Mouse (Mus musculus) kidney, embryonic 14.5 days (tissue): ENCODE results near the gene Surf1. TPM values are rescaled to one million over a fixed set of nuclear protein-coding genes. Genes with fewer than 3 reads are reported as not detected.
A peak's percentile ranks its signal among the peaks of the same experiment; 100 is the strongest.

Source experiments
- ATAC-seq: fragments of 200-750 bp; cut with Nextera tagmentation; 2 replicates; pipeline ENCODE4 v1.8.0; 2017; ENCODE audit warnings: moderate number of reproducible peaks, mild to moderate bottlenecking, moderate TSS enrichment, moderate library complexity; ENCODE audit not compliant: low FRiP score, low TSS enrichment
- H3K27ac ChIP-seq: fragments of 300-500 bp; sonication (generic); 2 replicates; pipeline ENCODE4 v1.5.1; 2014; ENCODE audit warnings: low read depth, mild to moderate bottlenecking, low read length, moderate library complexity, mixed read lengths
- H3K27me3 ChIP-seq: fragments of 300-500 bp; sonication (generic); 2 replicates; pipeline ENCODE4 v1.6.1; 2014; ENCODE audit warnings: mild to moderate bottlenecking, low read length; ENCODE audit not compliant: control insufficient read depth, insufficient read depth
- H3K36me3 ChIP-seq: fragments of 300-500 bp; sonication (generic); 2 replicates; pipeline ENCODE4 v1.6.1; 2014; ENCODE audit warnings: low read length, mixed read lengths; ENCODE audit not compliant: control insufficient read depth, insufficient read depth
- H3K4me1 ChIP-seq: fragments of 300-500 bp; sonication (generic); 2 replicates; pipeline ENCODE4 v1.6.1; 2014; ENCODE audit warnings: low read length, mixed read lengths; ENCODE audit not compliant: control insufficient read depth, insufficient read depth
- H3K4me2 ChIP-seq: fragments of 300-500 bp; sonication (generic); replicated peaks from 2 replicates; pipeline ENCODE4 v1.6.1; 2014; ENCODE audit warnings: low read depth, mild to moderate bottlenecking, low read length
- H3K4me3 ChIP-seq: fragments of 300-500 bp; sonication (generic); 2 replicates; pipeline ENCODE4 v1.5.1; 2014; ENCODE audit warnings: mild to moderate bottlenecking, low read length
- H3K9ac ChIP-seq: fragments of 300-500 bp; sonication (generic); 2 replicates; pipeline ENCODE4 v1.6.1; 2014; ENCODE audit warnings: low read depth, mild to moderate bottlenecking, low read length, moderate library complexity
- H3K9me3 ChIP-seq: fragments of 300-500 bp; sonication (generic); 2 replicates; pipeline ENCODE4 v1.6.1; 2016; ENCODE audit warnings: low read length; ENCODE audit not compliant: control insufficient read depth
- WGBS: fragments of 180-500 bp; shearing (Covaris S2); extraction: QIAGEN DNeasy Blood & Tissue Kit; methylation state at CpG from one replicate; pipeline ENCODE4 v1.1.7; 2014; 5-methylcytosine and 5-hydroxymethylcytosine counted together
- polyA plus RNA-seq: library from polyadenylated mRNA; unstranded; fragments of >200 nt; fragmentation: Nextera tagmentation; extraction: Ambion mirVana; gene quantifications from 2 replicates; pipeline ENCODE4 v1.2.1, GENCODE M21; 2014

Surf1 gene
- polyA plus RNA-seq, 1 experiment from 2014 or later: 48.1 TPM

DNA sequence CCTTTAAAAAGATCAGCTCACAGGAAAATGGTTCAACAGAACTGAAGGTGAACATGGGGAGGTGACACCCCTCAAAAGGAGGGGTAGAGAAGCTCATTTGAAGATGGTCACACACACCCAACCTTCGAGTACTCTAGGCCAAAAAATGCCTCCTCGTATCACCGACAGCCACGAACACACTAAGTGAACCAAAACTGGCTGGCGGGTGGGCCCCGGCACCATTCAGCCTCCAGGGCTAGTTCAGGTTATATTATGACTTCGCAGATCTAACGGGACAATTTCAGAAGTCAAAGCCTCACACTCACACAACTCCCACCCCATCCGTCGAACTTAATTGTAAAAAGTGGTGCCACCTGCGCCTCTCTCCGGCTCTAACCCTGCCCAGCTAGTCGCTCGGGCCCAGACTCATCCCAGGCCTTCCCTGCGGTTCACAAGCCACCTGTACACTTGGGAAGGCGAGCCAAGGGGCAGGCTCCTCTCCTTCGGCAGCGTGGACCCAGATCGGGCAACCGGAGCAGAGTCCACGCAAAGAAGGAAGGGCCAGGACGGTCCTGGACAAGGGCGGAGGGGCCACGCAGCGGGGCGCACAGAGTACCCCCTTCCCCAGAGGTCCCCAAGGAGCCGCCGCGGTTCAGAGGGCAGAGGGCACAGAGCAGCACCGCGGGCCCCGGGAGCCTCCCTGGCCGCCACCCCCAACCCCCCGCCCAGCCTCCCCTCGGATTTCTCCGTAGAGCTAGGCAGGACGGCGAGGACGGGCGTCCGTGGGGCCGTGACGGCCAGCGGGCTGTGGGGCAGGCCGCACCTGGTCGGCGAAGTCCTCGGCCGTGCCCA, 16.4 kb upstream of the Surf1 start:
- Histone ChIP-seq H3K36me3 (peaks cover 31% of the 10 kb centered on the region), H3K27me3 (no peaks in the 10 kb centered on the region), H3K9ac (peak overlapping the region; percentile 99), H3K4me2 (peak overlapping the region; percentile 63), H3K9me3 (no peaks in the 10 kb centered on the region), H3K4me3 (peak overlapping the region; percentile 99), H3K4me1 (peaks cover 17% of the 10 kb centered on the region; the same call in 1 of the 2 replicates), H3K27ac (peak overlapping the region; percentile 93)
- WGBS: under 1% methylated on average over 40 of the region's 49 CpGs
- no peak; the same call in none of the 2 replicates for ATAC-seq

DNA sequence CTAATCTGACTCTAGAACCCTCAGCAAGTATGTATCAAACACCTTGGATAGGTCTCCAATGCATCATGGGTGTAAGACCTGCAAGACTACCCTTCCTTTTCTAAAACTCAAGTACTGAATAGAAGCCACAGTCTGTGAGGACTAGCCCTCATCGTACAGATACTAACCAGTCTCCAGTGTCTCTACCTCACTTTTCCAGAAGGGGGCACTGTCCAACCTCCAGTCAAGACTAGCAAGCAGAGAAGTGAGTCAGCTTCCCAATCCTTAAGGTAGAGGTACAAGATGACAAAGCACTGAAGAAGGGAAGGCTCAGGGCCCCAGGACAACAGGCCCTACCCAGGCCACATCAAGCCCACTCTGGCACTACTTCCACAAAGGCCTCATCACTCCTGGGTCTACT, 14.1 kb upstream of the Surf1 start:
- no peak overlapping the region for H3K4me3 ChIP-seq
- peaks cover 53% of the 10 kb centered on the region for H3K36me3 ChIP-seq
- WGBS: 52% methylated on average over 1 of the region's 1 CpGs

DNA sequence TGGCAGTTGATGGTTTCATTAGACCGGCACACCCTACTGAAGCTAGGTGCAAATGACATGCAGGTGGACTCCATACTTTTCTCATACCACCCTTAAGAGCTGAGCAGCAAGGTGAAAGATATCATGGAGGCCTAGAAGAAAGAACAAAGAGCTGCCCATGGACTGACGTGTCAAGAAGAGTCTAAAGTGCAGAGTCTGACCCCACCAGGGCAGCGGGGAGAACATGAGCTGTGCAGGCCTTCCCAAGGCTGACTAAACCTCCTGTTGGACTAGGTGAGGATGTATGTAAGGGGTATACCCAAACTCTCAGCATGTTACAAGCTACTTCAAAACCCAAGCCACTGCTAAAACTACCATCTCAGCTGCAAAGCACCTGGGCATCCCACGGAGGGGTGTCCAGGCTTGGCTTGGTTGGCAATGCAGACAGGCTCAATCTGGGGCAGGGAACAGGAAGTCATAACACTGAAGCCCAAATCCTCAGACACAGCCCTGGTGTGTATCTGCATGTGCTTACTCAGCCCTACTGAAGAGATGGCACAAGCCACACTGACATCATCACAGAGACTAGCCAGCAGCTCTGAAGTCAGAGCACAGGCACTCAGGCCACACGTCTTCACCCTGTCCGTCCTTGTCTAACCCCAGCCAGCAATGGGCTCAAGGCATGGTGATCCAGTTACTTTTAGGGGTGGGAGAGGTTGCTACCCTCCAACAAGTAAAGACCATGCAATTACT, 11.6 kb upstream of the Surf1 start:
- Histone ChIP-seq H3K9ac (0 out of 2 replicates have a peak overlapping the region, but pooled peaks have one; percentile 7), H3K27me3 (no peaks in the 10 kb centered on the region), H3K4me1 (peaks cover 17% of the 10 kb centered on the region; the same call in 1 of the 2 replicates), H3K4me3 (no peak overlapping the region), H3K27ac (no peak overlapping the region), H3K36me3 (peaks cover 78% of the 10 kb centered on the region), H3K9me3 (no peaks in the 10 kb centered on the region), H3K4me2 (no peak overlapping the region)
- WGBS: 88% methylated on average over 6 of the region's 6 CpGs
- ATAC-seq: no peak

More for the DNA sequence above, 14.1 kb upstream of the Surf1 start:
- ATAC-seq: no peak
- Histone ChIP-seq H3K27ac (no peak overlapping the region), H3K9me3 (no peaks in the 10 kb centered on the region), H3K4me1 (peaks cover 17% of the 10 kb centered on the region; the same call in 1 of the 2 replicates), H3K4me2 (no peak overlapping the region), H3K9ac (no peak overlapping the region), H3K27me3 (no peaks in the 10 kb centered on the region)

DNA sequence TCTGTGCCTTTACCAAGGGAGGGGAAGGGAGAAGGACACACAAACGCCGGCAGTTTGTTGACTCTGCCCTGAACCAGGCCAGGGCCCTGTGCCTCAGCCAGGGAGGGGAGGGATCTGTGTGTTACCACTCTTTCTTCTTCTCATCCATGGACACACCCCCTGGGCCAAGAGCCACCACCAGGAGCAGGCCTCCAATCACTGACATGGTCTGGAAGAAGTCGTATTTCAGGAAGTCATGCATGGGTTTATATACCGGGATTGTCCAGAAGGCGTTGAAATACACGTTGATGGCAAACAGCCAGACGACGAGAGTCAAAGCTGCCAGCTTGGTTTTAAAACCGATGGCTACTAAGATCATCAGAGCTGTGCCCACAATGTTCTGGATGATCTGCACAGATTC, 5.5 kb upstream of the Surf1 start:
- H3K4me2 ChIP-seq: no peak overlapping the region
- no peak for ATAC-seq

DNA sequence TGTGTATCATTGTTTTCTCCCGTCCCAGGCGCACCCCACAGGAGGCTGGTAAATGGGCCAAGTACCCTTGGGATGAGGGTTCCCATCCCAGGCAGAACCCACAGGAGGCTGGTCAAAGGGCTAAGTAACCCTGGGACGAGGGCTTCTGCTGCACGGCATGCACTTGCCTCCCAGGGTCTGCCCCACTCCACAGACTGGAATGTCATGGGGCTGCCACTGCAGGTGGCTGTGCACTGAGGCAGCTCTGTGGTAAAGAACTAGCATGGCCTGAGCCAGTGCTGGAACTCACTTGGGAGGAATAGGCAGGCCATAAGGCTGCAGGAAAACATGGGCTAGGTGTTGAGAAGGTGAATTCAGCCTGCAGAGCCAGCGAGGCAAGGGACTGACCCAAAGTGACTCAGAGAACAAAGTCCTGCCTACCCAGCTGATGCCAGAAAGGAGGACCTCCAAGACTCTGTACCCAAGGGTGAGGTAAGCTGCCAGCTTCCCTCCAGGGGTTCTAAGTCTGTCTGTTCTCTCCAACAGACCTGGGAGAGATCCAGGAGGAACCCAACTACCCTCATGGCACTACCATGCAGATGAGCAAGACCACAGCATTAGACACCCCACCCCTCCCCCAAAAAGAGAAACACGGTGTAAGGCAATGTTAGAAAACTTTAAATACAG, 4.0 kb upstream of the Surf1 start:
- Histone ChIP-seq H3K9me3 (no peaks in the 10 kb centered on the region), H3K4me2 (no peak overlapping the region), H3K36me3 (peaks cover 75% of the 10 kb centered on the region), H3K4me3 (no peak overlapping the region), H3K27ac (no peak overlapping the region), H3K4me1 (peaks cover 19% of the 10 kb centered on the region), H3K27me3 (no peaks in the 10 kb centered on the region), H3K9ac (no peak overlapping the region)
- WGBS: 89% methylated on average over 6 of the region's 6 CpGs
- ATAC-seq: no peak

More for the DNA sequence above, 5.5 kb upstream of the Surf1 start:
- no peak overlapping the region for H3K9ac ChIP-seq
- H3K4me3 ChIP-seq: no peak overlapping the region
- H3K4me1 ChIP-seq: peaks cover 13% of the 10 kb centered on the region
- H3K27ac ChIP-seq: no peak overlapping the region
- 76% methylated on average over 9 of the region's 9 CpGs for WGBS
- H3K36me3 ChIP-seq: peaks cover 89% of the 10 kb centered on the region
- no peaks in the 10 kb centered on the region for H3K27me3 ChIP-seq
- no peaks in the 10 kb centered on the region for H3K9me3 ChIP-seq

DNA sequence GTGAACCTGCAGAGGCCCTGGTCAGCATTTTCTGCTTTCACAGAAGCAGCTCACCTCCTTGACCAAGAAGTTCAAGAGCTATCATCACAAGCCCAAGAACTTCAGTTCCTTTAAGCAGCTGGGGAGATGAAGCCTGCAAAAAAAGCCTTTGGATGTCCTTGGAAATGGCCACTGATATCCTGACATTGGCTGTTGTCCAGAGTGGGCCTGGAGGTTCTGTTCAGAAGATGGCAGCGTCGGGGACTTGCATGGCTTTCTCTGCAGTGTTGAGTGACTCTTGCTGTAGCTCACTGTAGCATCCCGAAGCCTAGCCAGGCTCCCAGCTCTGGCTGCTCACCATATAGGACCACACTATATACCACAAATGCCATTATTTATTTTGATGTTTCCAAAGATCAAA, 3.4 kb upstream of the Surf1 start:
- Histone ChIP-seq H3K27me3 (no peaks in the 10 kb centered on the region), H3K36me3 (peaks cover 68% of the 10 kb centered on the region), H3K4me2 (no peak overlapping the region), H3K4me3 (no peak overlapping the region), H3K4me1 (peaks cover 24% of the 10 kb centered on the region), H3K9ac (no peak overlapping the region), H3K27ac (no peak overlapping the region), H3K9me3 (no peaks in the 10 kb centered on the region)
- no peak for ATAC-seq
- WGBS: 89% methylated on average over 3 of the region's 3 CpGs

DNA sequence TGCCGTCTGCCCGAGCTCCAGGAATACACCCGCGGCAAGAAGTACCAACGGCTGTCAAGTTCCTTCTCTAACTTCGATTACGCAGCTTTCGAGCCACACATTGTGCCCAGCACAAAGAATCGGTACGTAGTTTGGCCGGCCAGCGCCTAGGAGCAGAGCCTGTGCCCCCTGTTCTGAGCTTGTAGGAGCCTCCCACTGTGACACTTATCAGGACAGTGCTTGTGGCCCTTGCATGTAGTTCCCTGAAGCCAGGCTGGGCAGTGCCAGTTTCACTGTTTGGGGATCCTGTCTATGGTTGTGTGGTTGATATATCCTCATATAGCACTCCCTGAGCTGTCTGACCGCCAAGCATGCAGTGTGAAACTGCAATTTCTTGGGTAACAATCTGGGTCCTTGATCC, 408 bp upstream of the Surf1 start:
- Histone ChIP-seq H3K36me3 (peaks cover 64% of the 10 kb centered on the region), H3K4me1 (peaks cover 28% of the 10 kb centered on the region), H3K9ac (peak overlapping the region; percentile 76), H3K27ac (peak overlapping the region; percentile 62; the same call in 1 of the 2 replicates), H3K4me2 (peak overlapping the region; percentile 97), H3K27me3 (no peaks in the 10 kb centered on the region), H3K4me3 (peak overlapping the region; percentile 79), H3K9me3 (no peaks in the 10 kb centered on the region)
- 3% methylated on average over 13 of the region's 13 CpGs for WGBS
- ATAC-seq: peak; percentile 26

DNA sequence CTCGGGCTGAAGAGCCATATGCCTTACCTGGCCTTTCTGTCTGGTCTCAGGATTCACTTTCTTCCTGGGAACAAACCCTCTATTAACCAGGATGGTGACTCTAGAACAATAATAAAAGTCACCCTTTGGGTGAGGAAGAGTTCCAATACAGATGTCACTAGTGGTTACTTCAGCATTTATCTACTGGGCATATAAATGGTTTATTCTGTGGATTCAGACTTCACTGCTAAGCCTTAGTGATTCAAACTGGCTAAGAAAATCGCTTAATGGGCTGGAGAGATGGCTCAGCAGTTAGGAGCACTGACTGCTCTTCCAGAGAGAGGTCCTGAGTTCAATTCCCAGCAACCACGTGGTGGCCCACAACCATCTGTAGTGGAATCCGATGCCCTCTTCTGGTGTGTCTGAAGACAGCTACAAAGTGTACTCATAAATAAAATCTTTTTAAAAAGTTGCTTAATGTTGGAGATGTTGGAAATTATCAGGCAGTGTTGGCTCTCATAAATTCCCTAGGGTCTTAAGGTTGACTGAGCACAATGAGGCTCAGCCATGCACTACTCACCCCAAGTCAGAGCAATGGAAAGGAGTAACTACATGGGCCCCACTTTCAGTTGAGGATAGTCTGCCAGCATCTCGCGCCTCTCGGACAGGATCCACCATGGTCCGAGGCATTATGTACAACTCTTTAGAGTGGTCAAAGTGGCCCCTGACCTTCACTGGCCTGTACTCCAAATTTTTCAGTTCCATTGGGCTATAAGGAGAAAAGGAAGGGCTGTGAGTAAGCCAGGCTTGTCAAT, 2.0 kb downstream of the Surf1 start:
- Histone ChIP-seq H3K4me2 (peak overlapping the region; percentile 97; the same call in 1 of the 2 replicates), H3K9me3 (no peaks in the 10 kb centered on the region), H3K27me3 (no peaks in the 10 kb centered on the region), H3K27ac (no peak overlapping the region), H3K4me3 (no peak overlapping the region), H3K36me3 (peaks cover 44% of the 10 kb centered on the region), H3K4me1 (peaks cover 29% of the 10 kb centered on the region), H3K9ac (no peak overlapping the region)
- ATAC-seq: no peak
- WGBS: 62% methylated on average over 8 of the region's 8 CpGs
